Mouse (Mus musculus): ENCODE measurements around the gene Syne4. TPM values are rescaled to one million over a fixed set of nuclear protein-coding genes. Genes with fewer than 3 reads are reported as not detected.

Syne4 gene
- total RNA-seq, 1 experiment from 2014 or later: not detected

GRCm38 (mm10) chr7:30363344-30363738 is 48.7 kb downstream of the Syne4 start:
- no peak for ATAC-seq (replicated peaks; ENCODE audit: low read depth, poor library complexity, severe bottlenecking)

DNA sequence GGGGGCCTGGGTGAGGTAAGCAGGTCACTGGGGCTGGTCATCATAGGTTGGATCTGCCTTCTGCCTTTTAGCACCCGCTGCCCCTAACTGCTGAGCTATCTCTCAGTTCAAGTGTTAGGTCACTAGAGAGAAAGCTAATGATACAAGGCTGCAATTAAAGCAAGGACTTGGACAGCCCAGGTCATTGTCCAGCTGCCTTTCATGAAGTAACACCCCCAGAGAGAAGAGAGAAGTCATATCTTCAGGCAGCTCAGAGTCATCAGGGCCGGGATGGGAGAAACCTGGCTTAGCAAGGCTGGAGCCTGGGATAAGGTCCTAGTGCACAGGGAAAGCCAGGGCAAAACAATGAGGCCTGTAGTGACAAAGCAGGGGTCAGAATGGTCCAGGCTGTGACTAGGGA is 52.9 kb downstream of the Syne4 start:
- no peak for ATAC-seq (replicated peaks; ENCODE audit: low read depth, poor library complexity, severe bottlenecking)

Other genes starting within 250 kb of the Syne4 start
- gene Zfp82, start 241.9 kb upstream of the Syne4 start, total RNA-seq (2017): 3.1 and 6.7 TPM in 2 replicates
- gene Gm26920, start 224.4 kb upstream of the Syne4 start, total RNA-seq (2017): 0.10 TPM in 1 of 2 replicates, not detected in the other
- 5.0 and 6.2 TPM in 2 replicates for gene Zfp566, start 224.3 kb upstream of the Syne4 start, total RNA-seq (2017)
- 33.5 and 37.5 TPM in 2 replicates for gene Zfp260, start 220.0 kb upstream of the Syne4 start, total RNA-seq (2017)
- 5.1 and 6.8 TPM in 2 replicates for gene Zfp382, start 192.9 kb upstream of the Syne4 start, total RNA-seq (2017)
- gene Zfp146, start 145.1 kb upstream of the Syne4 start, total RNA-seq (2017): 113 and 122 TPM in 2 replicates
- gene Cox7a1, start 130.7 kb upstream of the Syne4 start, total RNA-seq (2017): not detected in 2 replicates
- gene Capns1, start 116.0 kb upstream of the Syne4 start, total RNA-seq (2017): 116 and 136 TPM in 2 replicates
- gene Polr2i, start 82.9 kb upstream of the Syne4 start, total RNA-seq (2017): 37.3 and 65.1 TPM in 2 replicates
- gene Tbcb, start 82.5 kb upstream of the Syne4 start, total RNA-seq (2017): 40.5 TPM in 2 replicates
- not detected in 2 replicates for gene Ovol3, start 79.1 kb upstream of the Syne4 start, total RNA-seq (2017)
- not detected in 2 replicates for gene Thap8, start 34.7 kb upstream of the Syne4 start, total RNA-seq (2017)
- 8.2 and 17.5 TPM in 2 replicates for gene Wdr62, start 34.4 kb upstream of the Syne4 start, total RNA-seq (2017)
- gene Clip3, start 23.1 kb upstream of the Syne4 start, total RNA-seq (2017): not detected in 2 replicates
- gene Alkbh6, start 6.1 kb upstream of the Syne4 start, total RNA-seq (2017): 15.2 and 31.2 TPM in 2 replicates
- gene E130208F15Rik, start 6.9 kb downstream of the Syne4 start, total RNA-seq (2017): 0.96 and 3.3 TPM in 2 replicates
- 10.8 and 11.0 TPM in 2 replicates for gene Sdhaf1, start 9.1 kb downstream of the Syne4 start, total RNA-seq (2017)
- not detected in 2 replicates for gene Lrfn3, start 48.0 kb downstream of the Syne4 start, total RNA-seq (2017)
- gene Tyrobp, start 99.0 kb downstream of the Syne4 start, total RNA-seq (2017): 94.7 and 118 TPM in 2 replicates
- 9.4 and 11.9 TPM in 2 replicates for gene Hcst, start 105.0 kb downstream of the Syne4 start, total RNA-seq (2017)
- 9.0 and 13.0 TPM in 2 replicates for gene Nfkbid, start 106.9 kb downstream of the Syne4 start, total RNA-seq (2017)
- gene Aplp1, start 130.7 kb downstream of the Syne4 start, total RNA-seq (2017): not detected in 2 replicates
- gene Kirrel2, start 142.9 kb downstream of the Syne4 start, total RNA-seq (2017): not detected in 2 replicates
- 0.19 and 1.8 TPM in 2 replicates for gene Nphs1, start 143.5 kb downstream of the Syne4 start, total RNA-seq (2017)
- gene Prodh2, start 178.8 kb downstream of the Syne4 start, total RNA-seq (2017): not detected in 2 replicates
- 5.2 and 9.1 TPM in 2 replicates for gene Arhgap33, start 220.3 kb downstream of the Syne4 start, total RNA-seq (2017)
- gene Hspb6, start 237.4 kb downstream of the Syne4 start, total RNA-seq (2017): 3.2 and 4.2 TPM in 2 replicates
- 4.7 TPM in 2 replicates for gene Proser3, start 237.5 kb downstream of the Syne4 start, total RNA-seq (2017)
- gene Lin37, start 245.0 kb downstream of the Syne4 start, total RNA-seq (2017): 20.8 and 21.2 TPM in 2 replicates
- 58.2 and 68.5 TPM in 2 replicates for gene U2af1l4, start 248.5 kb downstream of the Syne4 start, total RNA-seq (2017)
- 3.7 and 5.4 TPM in 2 replicates for gene Gm49396, start 248.5 kb downstream of the Syne4 start, total RNA-seq (2017)
- 117 and 174 TPM in 2 replicates for gene Psenen, start 248.8 kb downstream of the Syne4 start, total RNA-seq (2017)